Mouse (Mus musculus) intestine, postnatal 0 days (tissue): ENCODE measurements around the gene Abt1. TPM values are rescaled to one million over a fixed set of nuclear protein-coding genes. Genes with fewer than 3 reads are reported as not detected.

Experiments used
- ATAC-seq: fragments of 200-750 bp; cut with Nextera tagmentation; 2 replicates; pipeline ENCODE4 v1.8.0; 2017; ENCODE audit warnings: mild to moderate bottlenecking, moderate TSS enrichment, moderate library complexity
- H3K27ac ChIP-seq: fragments of 300-500 bp; sonication (generic); 2 replicates; pipeline ENCODE4 v1.5.1; 2014; ENCODE audit warnings: mild to moderate bottlenecking, low read depth, low read length, moderate library complexity
- H3K27me3 ChIP-seq: fragments of 300-500 bp; sonication (generic); replicated peaks from 2 replicates; pipeline ENCODE4 v1.6.1; 2014; ENCODE audit warnings: low read length, mixed read lengths; ENCODE audit not compliant: control insufficient read depth, insufficient read depth
- H3K36me3 ChIP-seq: fragments of 300-500 bp; sonication (generic); 2 replicates; pipeline ENCODE4 v1.6.1; 2014; ENCODE audit warnings: mild to moderate bottlenecking, moderate library complexity; ENCODE audit not compliant: control insufficient read depth, insufficient read depth
- H3K4me1 ChIP-seq: fragments of 300-500 bp; sonication (generic); replicated peaks from 2 replicates; pipeline ENCODE4 v1.6.1; 2014; ENCODE audit warnings: antibody characterized with exemption, low read length, mixed read lengths; ENCODE audit not compliant: control insufficient read depth, insufficient read depth
- H3K4me2 ChIP-seq: fragments of 300-500 bp; sonication (generic); replicated peaks from 2 replicates; pipeline ENCODE4 v1.6.1; 2014; ENCODE audit warnings: low read depth, mild to moderate bottlenecking, moderate library complexity
- H3K4me3 ChIP-seq: fragments of 300-500 bp; sonication (generic); 2 replicates; pipeline ENCODE4 v1.5.1; 2014; ENCODE audit warnings: low read depth, low read length
- H3K9ac ChIP-seq: fragments of 300-500 bp; sonication (generic); 2 replicates; pipeline ENCODE4 v1.6.1; 2014; ENCODE audit warnings: mild to moderate bottlenecking, low read depth, low read length
- H3K9me3 ChIP-seq: fragments of 300-500 bp; sonication (generic); 2 replicates; pipeline ENCODE4 v1.6.1; 2016; ENCODE audit warnings: mixed run types; ENCODE audit not compliant: control insufficient read depth
- CTCF ChIP-seq: sonication (generic); IDR thresholded peaks from 2 replicates; pipeline ENCODE4 v1.5.1; 2016; ENCODE audit warnings: low read depth, mild to moderate bottlenecking, control low read depth, antibody characterized with exemption, moderate library complexity
- WGBS: fragments of 180-500 bp; shearing (Covaris S2); extraction: QIAGEN DNeasy Blood & Tissue Kit; methylation state at CpG from one replicate; pipeline ENCODE4 v1.1.7; 2014; 5-methylcytosine and 5-hydroxymethylcytosine counted together
- polyA plus RNA-seq: library from polyadenylated mRNA; unstranded; fragments of >200 nt; fragmentation: Nextera tagmentation; extraction: Ambion mirVana; gene quantifications from 2 replicates; pipeline ENCODE4 v1.2.1, GENCODE M21; 2015

The Abt1 gene
- polyA plus RNA-seq, 1 experiment from 2014 or later = 5.1 TPM

- ATAC-seq = no peak
Observed at GRCm38 (mm10) chr13:23412211-23412629, 11.4 kb downstream of the Abt1 start.

GRCm38 (mm10) chr13:23411311-23412210, 12.1 kb downstream of the Abt1 start:
- no peak overlapping the region for H3K9ac ChIP-seq
- H3K27ac ChIP-seq = no peak overlapping the region
- 10% methylated on average over 29 of the region's 29 CpGs for WGBS
- H3K4me2 ChIP-seq = peak overlapping the region; percentile 64
- peak; percentile 13; the same call in 1 of the 2 replicates for TF ChIP-seq CTCF
- no peaks in the 10 kb centered on the region for H3K4me1 ChIP-seq
- peaks cover 13% of the 10 kb centered on the region; the same call in 1 of the 2 replicates for H3K27me3 ChIP-seq
- H3K9me3 ChIP-seq = no peaks in the 10 kb centered on the region
- ATAC-seq = no peak
- peak overlapping the region; percentile 33 for H3K4me3 ChIP-seq
- no peaks in the 10 kb centered on the region for H3K36me3 ChIP-seq

More at GRCm38 (mm10) chr13:23412211-23412629, 11.4 kb downstream of the Abt1 start:
- Histone ChIP-seq H3K4me3 (peak overlapping the region; percentile 33), H3K4me1 (no peaks in the 10 kb centered on the region), H3K27ac (no peak overlapping the region), H3K36me3 (no peaks in the 10 kb centered on the region), H3K9ac (no peak overlapping the region), H3K9me3 (no peaks in the 10 kb centered on the region), H3K4me2 (peak overlapping the region; percentile 64), H3K27me3 (peaks cover 13% of the 10 kb centered on the region; the same call in 1 of the 2 replicates)
- no peak for TF ChIP-seq CTCF
- under 1% methylated on average over 20 of the region's 20 CpGs for WGBS

- ATAC-seq = no peak
- Histone ChIP-seq H3K27ac (no peak overlapping the region), H3K4me3 (no peak overlapping the region), H3K9ac (no peak overlapping the region), H3K4me2 (no peak overlapping the region), H3K9me3 (no peaks in the 10 kb centered on the region), H3K36me3 (no peaks in the 10 kb centered on the region), H3K4me1 (no peaks in the 10 kb centered on the region), H3K27me3 (peaks cover 13% of the 10 kb centered on the region; the same call in 1 of the 2 replicates)
- WGBS = 75% methylated on average over 9 of the region's 9 CpGs
- no peak for TF ChIP-seq CTCF
Observed at GRCm38 (mm10) chr13:23410632-23411031, 13.0 kb downstream of the Abt1 start.

- Histone ChIP-seq H3K9me3 (no peaks in the 10 kb centered on the region), H3K4me3 (no peak overlapping the region), H3K27ac (no peak overlapping the region), H3K27me3 (peaks cover 8% of the 10 kb centered on the region; the same call in 1 of the 2 replicates), H3K9ac (no peak overlapping the region), H3K36me3 (no peaks in the 10 kb centered on the region), H3K4me1 (no peaks in the 10 kb centered on the region), H3K4me2 (no peak overlapping the region)
- no peak for TF ChIP-seq CTCF
- 24% methylated on average over 2 of the region's 2 CpGs for WGBS
- no peak for ATAC-seq
Observed at GRCm38 (mm10) chr13:23402626-23403025, 21.0 kb downstream of the Abt1 start.

GRCm38 (mm10) chr13:23401683-23402527, 21.8 kb downstream of the Abt1 start:
- peak; percentile 38; the same call in 1 of the 2 replicates for ATAC-seq
- no peak overlapping the region for H3K27ac ChIP-seq
- no peak overlapping the region for H3K9ac ChIP-seq
- no peaks in the 10 kb centered on the region for H3K36me3 ChIP-seq
- H3K27me3 ChIP-seq = peaks cover 13% of the 10 kb centered on the region; the same call in 1 of the 2 replicates
- H3K9me3 ChIP-seq = no peaks in the 10 kb centered on the region
- no peaks in the 10 kb centered on the region for H3K4me1 ChIP-seq
- WGBS = 8% methylated on average over 19 of the region's 19 CpGs
- TF ChIP-seq CTCF = peak; percentile 88
- H3K4me2 ChIP-seq = peak overlapping the region; percentile 68
- peak overlapping the region; percentile 26 for H3K4me3 ChIP-seq
